Mouse (Mus musculus): ENCODE results near the gene Slit3. TPM values are rescaled to one million over a fixed set of nuclear protein-coding genes. Genes with fewer than 3 reads are reported as not detected.

Slit3 gene
- polyA plus RNA-seq, 1 experiment from 2014 or later, result 20.4 TPM

GRCm38 (mm10) chr11:35473617-35473996, 352.6 kb downstream of the Slit3 start:
- no peak overlapping the region for H3K27ac ChIP-seq (ENCODE audit: low read depth, low read length)

GRCm38 (mm10) chr11:35480146-35480545, 359.1 kb downstream of the Slit3 start:
- Histone ChIP-seq H3K27ac (ENCODE audit: low read depth, low read length) (no peak overlapping the region), H3K27me3 (ENCODE audit: control insufficient read depth, insufficient read depth, low read length) (no peaks in the 10 kb centered on the region), H3K36me3 (ENCODE audit: control insufficient read depth, insufficient read depth, low read length) (no peaks in the 10 kb centered on the region), H3K9me3 (ENCODE audit: control insufficient read depth, low read length) (no peaks in the 10 kb centered on the region), H3K4me2 (replicated peaks; ENCODE audit: low read depth, low read length) (no peak overlapping the region), H3K4me1 (ENCODE audit: control insufficient read depth, insufficient read depth, low read length) (no peaks in the 10 kb centered on the region), H3K4me3 (ENCODE audit: low read length) (no peak overlapping the region), H3K9ac (ENCODE audit: low read depth, low read length) (no peak overlapping the region)
- no peak for ATAC-seq (ENCODE audit: low FRiP score, low TSS enrichment)
- WGBS, result 35% methylated on average over 8 of the region's 8 CpGs

More at GRCm38 (mm10) chr11:35473617-35473996, 352.6 kb downstream of the Slit3 start:
- no peak for ATAC-seq (ENCODE audit: low FRiP score, low TSS enrichment)
- 38% methylated on average over 5 of the region's 5 CpGs for WGBS
- Histone ChIP-seq H3K9me3 (ENCODE audit: control insufficient read depth, low read length) (no peaks in the 10 kb centered on the region), H3K4me3 (ENCODE audit: low read length) (no peak overlapping the region), H3K9ac (ENCODE audit: low read depth, low read length) (no peak overlapping the region), H3K36me3 (ENCODE audit: control insufficient read depth, insufficient read depth, low read length) (no peaks in the 10 kb centered on the region), H3K4me2 (replicated peaks; ENCODE audit: low read depth, low read length) (no peak overlapping the region), H3K4me1 (ENCODE audit: control insufficient read depth, insufficient read depth, low read length) (no peaks in the 10 kb centered on the region), H3K27me3 (ENCODE audit: control insufficient read depth, insufficient read depth, low read length) (no peaks in the 10 kb centered on the region)

GRCm38 (mm10) chr11:35481611-35482363, 360.8 kb downstream of the Slit3 start:
- ATAC-seq (ENCODE audit: low FRiP score, low TSS enrichment), result no peak
- Histone ChIP-seq H3K27me3 (ENCODE audit: control insufficient read depth, insufficient read depth, low read length) (no peaks in the 10 kb centered on the region), H3K36me3 (ENCODE audit: control insufficient read depth, insufficient read depth, low read length) (no peaks in the 10 kb centered on the region), H3K9me3 (ENCODE audit: control insufficient read depth, low read length) (no peaks in the 10 kb centered on the region), H3K4me2 (replicated peaks; ENCODE audit: low read depth, low read length) (no peak overlapping the region), H3K4me1 (ENCODE audit: control insufficient read depth, insufficient read depth, low read length) (no peaks in the 10 kb centered on the region), H3K27ac (ENCODE audit: low read depth, low read length) (no peak overlapping the region), H3K9ac (ENCODE audit: low read depth, low read length) (no peak overlapping the region), H3K4me3 (ENCODE audit: low read length) (no peak overlapping the region)
- 89% methylated on average over 9 of the region's 9 CpGs for WGBS

- WGBS, result 91% methylated on average over 5 of the region's 5 CpGs
Measured at GRCm38 (mm10) chr11:35487966-35488365, 366.9 kb downstream of the Slit3 start.

GRCm38 (mm10) chr11:35491701-35492100, 370.7 kb downstream of the Slit3 start:
- 70% methylated on average over 5 of the region's 5 CpGs for WGBS
- no peaks in the 10 kb centered on the region for H3K36me3 ChIP-seq (ENCODE audit: control insufficient read depth, insufficient read depth, low read length)
- no peak for ATAC-seq (ENCODE audit: low FRiP score, low TSS enrichment)

More at GRCm38 (mm10) chr11:35487966-35488365, 366.9 kb downstream of the Slit3 start:
- no peaks in the 10 kb centered on the region for H3K9me3 ChIP-seq (ENCODE audit: control insufficient read depth, low read length)
- no peak overlapping the region for H3K4me3 ChIP-seq (ENCODE audit: low read length)
- no peak for ATAC-seq (ENCODE audit: low FRiP score, low TSS enrichment)
- no peaks in the 10 kb centered on the region for H3K4me1 ChIP-seq (ENCODE audit: control insufficient read depth, insufficient read depth, low read length)
- H3K9ac ChIP-seq (ENCODE audit: low read depth, low read length), result no peak overlapping the region
- no peak overlapping the region for H3K27ac ChIP-seq (ENCODE audit: low read depth, low read length)
- no peaks in the 10 kb centered on the region for H3K36me3 ChIP-seq (ENCODE audit: control insufficient read depth, insufficient read depth, low read length)
- no peak overlapping the region for H3K4me2 ChIP-seq (replicated peaks; ENCODE audit: low read depth, low read length)
- H3K27me3 ChIP-seq (ENCODE audit: control insufficient read depth, insufficient read depth, low read length), result no peaks in the 10 kb centered on the region

GRCm38 (mm10) chr11:35496874-35497273, 375.9 kb downstream of the Slit3 start:
- no peak for ATAC-seq (ENCODE audit: low FRiP score, low TSS enrichment)
- H3K27ac ChIP-seq (ENCODE audit: low read depth, low read length), result no peak overlapping the region
- WGBS, result 74% methylated on average over 10 of the region's 10 CpGs

More at GRCm38 (mm10) chr11:35491701-35492100, 370.7 kb downstream of the Slit3 start:
- Histone ChIP-seq H3K4me3 (ENCODE audit: low read length) (no peak overlapping the region), H3K27ac (ENCODE audit: low read depth, low read length) (no peak overlapping the region), H3K27me3 (ENCODE audit: control insufficient read depth, insufficient read depth, low read length) (no peaks in the 10 kb centered on the region), H3K9me3 (ENCODE audit: control insufficient read depth, low read length) (no peaks in the 10 kb centered on the region), H3K4me2 (replicated peaks; ENCODE audit: low read depth, low read length) (no peak overlapping the region), H3K9ac (ENCODE audit: low read depth, low read length) (no peak overlapping the region), H3K4me1 (ENCODE audit: control insufficient read depth, insufficient read depth, low read length) (no peaks in the 10 kb centered on the region)

GRCm38 (mm10) chr11:35497961-35498360, 376.9 kb downstream of the Slit3 start:
- Histone ChIP-seq H3K4me2 (replicated peaks; ENCODE audit: low read depth, low read length) (no peak overlapping the region), H3K4me1 (ENCODE audit: control insufficient read depth, insufficient read depth, low read length) (peaks cover 5% of the 10 kb centered on the region; the same call in 1 of the 2 replicates), H3K27ac (ENCODE audit: low read depth, low read length) (no peak overlapping the region), H3K27me3 (ENCODE audit: control insufficient read depth, insufficient read depth, low read length) (no peaks in the 10 kb centered on the region), H3K9me3 (ENCODE audit: control insufficient read depth, low read length) (no peaks in the 10 kb centered on the region), H3K36me3 (ENCODE audit: control insufficient read depth, insufficient read depth, low read length) (no peaks in the 10 kb centered on the region), H3K4me3 (ENCODE audit: low read length) (no peak overlapping the region), H3K9ac (ENCODE audit: low read depth, low read length) (no peak overlapping the region)
- no peak for ATAC-seq (ENCODE audit: low FRiP score, low TSS enrichment)
- WGBS, result 84% methylated on average over 8 of the region's 8 CpGs

More at GRCm38 (mm10) chr11:35496874-35497273, 375.9 kb downstream of the Slit3 start:
- no peak overlapping the region for H3K4me2 ChIP-seq (replicated peaks; ENCODE audit: low read depth, low read length)
- H3K36me3 ChIP-seq (ENCODE audit: control insufficient read depth, insufficient read depth, low read length), result no peaks in the 10 kb centered on the region
- H3K9ac ChIP-seq (ENCODE audit: low read depth, low read length), result no peak overlapping the region
- peaks cover 1% of the 10 kb centered on the region; the same call in 1 of the 2 replicates for H3K4me1 ChIP-seq (ENCODE audit: control insufficient read depth, insufficient read depth, low read length)
- no peak overlapping the region for H3K4me3 ChIP-seq (ENCODE audit: low read length)
- no peaks in the 10 kb centered on the region for H3K9me3 ChIP-seq (ENCODE audit: control insufficient read depth, low read length)
- H3K27me3 ChIP-seq (ENCODE audit: control insufficient read depth, insufficient read depth, low read length), result no peaks in the 10 kb centered on the region

GRCm38 (mm10) chr11:35502128-35502527, 381.1 kb downstream of the Slit3 start:
- 9% methylated on average over 3 of the region's 3 CpGs for WGBS
- Histone ChIP-seq H3K36me3 (ENCODE audit: control insufficient read depth, insufficient read depth, low read length) (no peaks in the 10 kb centered on the region), H3K9ac (ENCODE audit: low read depth, low read length) (no peak overlapping the region), H3K27me3 (ENCODE audit: control insufficient read depth, insufficient read depth, low read length) (no peaks in the 10 kb centered on the region), H3K27ac (ENCODE audit: low read depth, low read length) (no peak overlapping the region), H3K4me1 (ENCODE audit: control insufficient read depth, insufficient read depth, low read length) (peaks cover 8% of the 10 kb centered on the region; the same call in 1 of the 2 replicates), H3K4me2 (replicated peaks; ENCODE audit: low read depth, low read length) (no peak overlapping the region), H3K9me3 (ENCODE audit: control insufficient read depth, low read length) (no peaks in the 10 kb centered on the region), H3K4me3 (ENCODE audit: low read length) (no peak overlapping the region)
- ATAC-seq (ENCODE audit: low FRiP score, low TSS enrichment), result no peak

GRCm38 (mm10) chr11:35504051-35504450, 383.0 kb downstream of the Slit3 start:
- 37% methylated on average over 5 of the region's 5 CpGs for WGBS

More at GRCm38 (mm10) chr11:35504051-35504450, 383.0 kb downstream of the Slit3 start:
- Histone ChIP-seq H3K27me3 (ENCODE audit: control insufficient read depth, insufficient read depth, low read length) (no peaks in the 10 kb centered on the region), H3K9ac (ENCODE audit: low read depth, low read length) (no peak overlapping the region), H3K4me1 (ENCODE audit: control insufficient read depth, insufficient read depth, low read length) (peaks cover 8% of the 10 kb centered on the region; the same call in 1 of the 2 replicates), H3K4me3 (ENCODE audit: low read length) (no peak overlapping the region), H3K9me3 (ENCODE audit: control insufficient read depth, low read length) (no peaks in the 10 kb centered on the region), H3K27ac (ENCODE audit: low read depth, low read length) (no peak overlapping the region), H3K36me3 (ENCODE audit: control insufficient read depth, insufficient read depth, low read length) (no peaks in the 10 kb centered on the region), H3K4me2 (replicated peaks; ENCODE audit: low read depth, low read length) (no peak overlapping the region)
- ATAC-seq (ENCODE audit: low FRiP score, low TSS enrichment), result no peak
